Mouse (Mus musculus) adrenal gland, postnatal 4 days (tissue): Measurements from ENCODE around the gene Henmt1. TPM values are rescaled to one million over a fixed set of nuclear protein-coding genes. Genes with fewer than 3 reads are reported as not detected.

Experiments used
- DNase-seq, 2 experiments: peaks; one replicate each; pipeline ENCODE4 v3.0.0; 2021 to 2022; ENCODE audit warnings: low spot score in 2 of 2, mixed read lengths in 2 of 2
- total RNA-seq, 2 experiments: library from RNA; stranded (reverse); gene quantifications; 2 replicates each; pipeline ENCODE4 v1.2.3; 2021

The Henmt1 gene
- total RNA-seq, 2 experiments from 2014 or later: 0.20 TPM; not detected in 1

- DNase-seq: no peak
These were observed 982 bp upstream of the Henmt1 start for GRCm38 (mm10) chr3:108938691-108939090.

GRCm38 (mm10) chr3:108940001-108940633 is 444 bp downstream of the Henmt1 start, which contains the start of gene Gm9857:
Gene Gm9857 (minus strand): TSS chr3:108940445.
- DNase-seq: no peak

GRCm38 (mm10) chr3:108940996-108941395 is 1.3 kb downstream of the Henmt1 start:
- DNase-seq: no peak

- no peak for DNase-seq
These were observed 18.3 kb downstream of the Henmt1 start for GRCm38 (mm10) chr3:108957976-108958375.

- no peak for DNase-seq
These were observed 20.1 kb downstream of the Henmt1 start for GRCm38 (mm10) chr3:108959680-108960295.

- no peak for DNase-seq
These were observed 21.6 kb downstream of the Henmt1 start for GRCm38 (mm10) chr3:108961226-108961625.

- DNase-seq: no peak
These were observed 22.0 kb downstream of the Henmt1 start for GRCm38 (mm10) chr3:108961655-108962054.

- no peak for DNase-seq
These were observed 23.6 kb downstream of the Henmt1 start for GRCm38 (mm10) chr3:108963278-108963677.

GRCm38 (mm10) chr3:108963776-108964175 is 24.1 kb downstream of the Henmt1 start:
- DNase-seq: no peak

GRCm38 (mm10) chr3:108964361-108965044 is 24.8 kb downstream of the Henmt1 start:
- DNase-seq: no peak

GRCm38 (mm10) chr3:108966051-108966450 is 26.4 kb downstream of the Henmt1 start:
- no peak for DNase-seq

- no peak for DNase-seq
These were observed 34.4 kb downstream of the Henmt1 start for GRCm38 (mm10) chr3:108973980-108974660.

GRCm38 (mm10) chr3:108974920-108975485 is 35.3 kb downstream of the Henmt1 start:
- DNase-seq: no peak

GRCm38 (mm10) chr3:108977340-108978030 is 37.8 kb downstream of the Henmt1 start:
- no peak for DNase-seq

- no peak for DNase-seq
These were observed 42.3 kb downstream of the Henmt1 start for GRCm38 (mm10) chr3:108981946-108982345.

- DNase-seq: no peak
These were observed 44.3 kb downstream of the Henmt1 start for GRCm38 (mm10) chr3:108983989-108984388.

- DNase-seq: no peak
These were observed 46.9 kb downstream of the Henmt1 start for GRCm38 (mm10) chr3:108986534-108986933.

- no peak for DNase-seq
These were observed 47.5 kb downstream of the Henmt1 start for GRCm38 (mm10) chr3:108987009-108987659.

- no peak for DNase-seq
These were observed 50.4 kb downstream of the Henmt1 start for GRCm38 (mm10) chr3:108989971-108990548.

- DNase-seq: no peak
These were observed 54.8 kb downstream of the Henmt1 start for GRCm38 (mm10) chr3:108994477-108994876.
